Mouse (Mus musculus): ENCODE results near the gene Actg2.

The Actg2 gene

DNA sequence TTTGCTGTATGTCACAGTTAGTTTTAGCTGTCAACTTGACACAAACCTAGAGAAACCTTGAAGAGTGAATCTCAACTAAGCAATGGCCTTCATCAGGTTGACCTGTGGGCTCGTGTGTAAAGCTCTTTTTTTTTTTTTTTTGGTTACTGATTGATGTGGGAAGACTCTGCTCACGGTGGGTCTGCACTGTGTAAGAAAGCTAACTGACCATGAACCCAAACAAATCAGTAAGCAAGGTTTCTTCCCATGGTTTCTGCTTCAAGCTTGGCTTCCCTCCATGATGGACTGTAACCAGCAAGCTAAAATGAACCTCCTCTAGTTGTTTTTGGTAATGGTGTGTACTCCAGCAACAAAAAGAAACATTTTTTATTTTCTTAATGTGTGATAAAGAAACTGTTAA is 56.9 kb downstream of the Actg2 start:
- DNase-seq (ENCODE audit: low spot score), result no peak

- DNase-seq (ENCODE audit: low spot score), result no peak
These were observed 57.4 kb downstream of the Actg2 start for GRCm38 (mm10) chr6:83478628-83479027.

DNA sequence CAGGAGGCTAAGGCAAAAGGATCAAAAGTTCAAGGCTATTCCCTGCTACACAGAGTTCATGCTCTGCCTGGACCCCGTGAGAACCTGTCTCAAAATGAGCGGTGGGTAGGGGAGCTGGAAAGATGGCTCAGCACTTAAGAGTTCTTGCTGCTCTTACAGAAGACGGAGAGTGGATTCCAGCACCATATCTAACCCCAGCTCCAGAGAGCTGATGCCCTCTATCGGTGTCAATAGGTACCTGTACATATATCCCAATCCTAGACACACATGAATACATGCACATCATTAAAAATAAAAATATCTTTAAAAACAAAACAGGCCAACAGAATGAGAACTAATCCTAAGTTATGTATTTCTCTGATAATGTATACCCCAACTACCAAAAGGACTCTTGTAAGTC is 57.8 kb downstream of the Actg2 start:
- DNase-seq (ENCODE audit: low spot score), result no peak

DNA sequence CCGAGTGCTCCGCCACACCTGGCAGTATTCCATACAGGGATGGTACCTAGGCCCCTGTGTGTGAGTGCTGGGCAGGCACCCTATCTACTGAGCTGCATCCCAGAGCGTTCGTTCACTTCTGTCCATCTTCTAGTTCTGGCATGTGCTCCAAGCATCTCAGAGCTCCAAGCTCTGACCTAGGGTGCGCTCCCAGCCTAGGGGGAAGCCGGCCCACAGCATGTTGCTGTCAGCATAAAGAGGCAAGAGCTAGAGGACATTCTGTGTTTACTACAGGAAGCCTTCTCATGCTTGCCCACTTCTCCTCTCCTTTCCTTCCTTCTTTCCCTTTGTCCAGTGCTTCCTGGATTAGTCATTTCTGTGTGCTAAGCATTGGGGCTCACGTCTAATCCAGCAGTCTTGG is 60.6 kb downstream of the Actg2 start:
- no peak for DNase-seq (ENCODE audit: low spot score)

GRCm38 (mm10) chr6:83473240-83473639 is 62.8 kb downstream of the Actg2 start:
- DNase-seq (ENCODE audit: low spot score), result no peak

GRCm38 (mm10) chr6:83471739-83472138 is 64.3 kb downstream of the Actg2 start:
- DNase-seq (ENCODE audit: low spot score), result no peak

- DNase-seq (ENCODE audit: low spot score), result no peak
These were observed 72.1 kb downstream of the Actg2 start for GRCm38 (mm10) chr6:83464011-83464410.
